Mouse (Mus musculus): ENCODE data around the gene Tom1.
A peak's percentile ranks its signal among the peaks of the same experiment; 100 is the strongest.

Tom1 gene

GRCm38 (mm10) chr8:75046303-75046702 is 12.8 kb downstream of the Tom1 start:
- peak; percentile 60 for DNase-seq

DNA sequence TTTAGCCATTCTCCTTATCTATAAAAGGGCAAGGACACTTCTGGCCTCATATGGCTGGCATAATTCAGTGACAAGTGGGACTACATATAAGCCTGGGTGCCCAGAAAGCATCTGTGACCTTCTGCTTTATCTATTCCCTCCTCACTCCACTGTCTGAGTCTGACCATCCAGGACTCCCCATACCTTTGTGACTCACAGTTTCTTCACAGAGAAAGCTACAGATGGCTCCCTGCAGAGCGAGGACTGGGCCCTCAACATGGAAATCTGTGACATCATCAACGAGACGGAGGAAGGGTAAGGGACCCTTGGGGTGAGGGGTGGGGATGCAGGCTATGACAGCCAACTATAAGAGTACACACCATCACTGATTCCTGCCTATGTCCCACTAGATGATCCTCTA is 14.3 kb downstream of the Tom1 start:
- no peak for DNase-seq

DNA sequence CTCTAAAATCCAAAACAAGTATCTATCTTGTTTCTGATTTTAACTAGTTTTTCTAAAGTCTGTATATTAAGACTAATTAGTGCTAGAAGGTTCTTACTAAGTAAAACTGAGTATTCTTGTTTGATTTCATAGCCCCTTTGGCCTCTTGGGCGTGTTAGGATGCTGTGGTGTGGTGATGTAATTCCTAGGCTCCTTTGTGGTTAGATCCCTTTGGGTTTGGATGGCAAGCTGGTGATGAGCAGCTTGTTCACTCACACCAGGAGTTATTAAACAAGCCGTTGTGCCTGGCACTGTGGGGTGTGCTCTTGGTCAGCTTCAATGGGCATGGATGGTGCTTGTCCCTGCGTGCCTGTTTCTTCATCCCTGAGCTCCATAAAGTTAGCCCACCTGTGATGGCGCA is 19.8 kb downstream of the Tom1 start:
- DNase-seq = no peak

- no peak for DNase-seq
These were observed 22.2 kb downstream of the Tom1 start for GRCm38 (mm10) chr8:75055673-75056072.

DNA sequence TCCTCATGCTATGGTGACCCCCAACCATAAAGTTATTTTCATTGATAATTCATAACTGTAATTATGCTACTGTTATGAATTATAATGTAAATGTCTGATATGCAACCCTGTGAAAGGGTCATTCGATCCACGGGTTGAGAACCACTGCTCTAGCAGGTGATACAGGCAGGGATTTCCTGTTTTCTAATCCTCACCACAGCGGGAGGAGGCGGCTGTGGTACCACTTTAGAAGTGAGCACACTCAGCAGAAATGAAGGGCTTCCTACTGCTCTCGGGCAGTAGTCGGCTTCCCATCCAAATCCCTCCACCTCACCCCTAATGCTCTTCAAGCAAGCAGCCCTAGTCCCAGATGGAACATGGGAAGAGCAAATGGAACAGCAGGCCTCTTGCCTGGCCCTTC is 26.5 kb downstream of the Tom1 start:
- DNase-seq = no peak

DNA sequence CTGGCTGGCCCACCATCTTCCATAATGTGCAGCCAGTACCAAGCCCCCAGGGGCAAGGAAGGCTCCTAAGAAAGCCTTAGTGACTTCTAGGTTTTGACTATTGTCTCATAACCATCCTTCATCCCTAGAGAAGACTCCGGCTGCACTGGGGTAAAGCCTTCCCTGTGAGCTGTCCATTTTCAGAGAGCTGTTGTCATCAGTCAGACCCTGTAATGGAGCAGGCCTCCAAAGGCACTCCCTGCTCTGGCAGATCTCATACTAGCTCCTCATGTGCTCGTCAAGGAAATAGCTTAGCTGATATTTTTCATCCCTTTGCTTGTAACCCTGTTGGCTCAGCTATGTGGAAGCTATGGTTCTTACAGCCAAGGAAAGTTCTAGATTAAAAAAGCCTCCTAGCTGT is 27.3 kb downstream of the Tom1 start:
- DNase-seq = no peak

GRCm38 (mm10) chr8:75063290-75063689 is 29.8 kb downstream of the Tom1 start:
- no peak for DNase-seq

DNA sequence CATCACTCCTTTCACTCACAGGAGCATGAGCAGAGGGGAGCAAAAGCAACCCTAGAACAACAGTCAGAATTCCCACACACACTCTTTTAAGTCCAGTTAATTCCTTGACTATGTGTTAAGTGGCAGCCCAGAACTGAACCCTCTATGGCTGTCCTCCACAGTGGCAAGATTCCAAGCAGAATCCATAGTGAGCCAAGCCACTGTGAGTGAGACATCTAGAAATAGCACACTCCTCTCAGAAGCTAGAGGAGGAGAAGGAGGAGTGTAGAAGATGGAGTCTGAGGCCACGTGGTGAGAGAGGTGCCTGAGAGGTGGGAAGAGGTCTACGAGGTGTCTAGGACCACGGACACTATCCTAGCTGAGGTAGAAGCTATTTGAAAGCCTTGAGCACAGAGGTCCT is 31.3 kb downstream of the Tom1 start:
- DNase-seq = no peak

DNA sequence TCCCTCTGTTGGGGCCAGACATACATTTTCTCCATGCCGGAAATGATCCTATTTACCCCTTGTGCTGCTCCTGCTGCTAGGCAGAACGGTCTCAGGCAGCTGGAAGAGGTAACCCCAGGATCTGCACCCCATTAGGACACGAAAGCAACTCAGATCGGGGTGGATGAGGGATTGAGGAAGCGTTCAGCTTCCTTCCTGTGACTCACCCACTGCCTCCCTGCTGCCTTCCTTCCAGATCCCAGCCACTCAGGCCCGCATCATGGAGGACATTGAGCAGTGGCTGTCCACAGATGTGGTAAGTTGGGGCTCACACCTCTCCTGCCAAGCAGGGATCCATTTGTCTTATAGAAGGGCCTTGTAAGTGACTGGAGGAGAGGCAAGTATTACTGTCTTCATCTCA is 33.8 kb downstream of the Tom1 start:
- no peak for DNase-seq

DNA sequence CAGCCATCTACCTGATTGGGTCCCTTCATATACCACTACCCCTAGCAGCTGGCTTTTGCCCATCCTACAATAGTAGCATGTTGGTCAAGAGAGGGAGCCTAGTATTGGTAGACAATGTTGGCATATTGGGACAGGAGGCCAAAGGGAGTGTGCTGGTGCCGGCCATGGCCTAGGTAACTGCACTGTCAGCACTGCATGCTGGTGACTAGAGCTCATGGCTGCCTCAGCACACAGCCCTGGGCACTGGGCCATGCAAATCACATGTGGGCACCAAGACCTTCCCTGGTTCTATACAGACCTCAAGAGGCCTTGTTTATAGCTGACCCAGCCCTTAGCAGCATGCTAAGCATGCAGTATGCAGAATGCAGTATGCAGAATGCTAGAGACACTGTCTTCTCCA is 36.8 kb downstream of the Tom1 start:
- no peak for DNase-seq

GRCm38 (mm10) chr8:75071627-75072346 is 38.3 kb downstream of the Tom1 start:
- DNase-seq = peak; percentile 79

DNA sequence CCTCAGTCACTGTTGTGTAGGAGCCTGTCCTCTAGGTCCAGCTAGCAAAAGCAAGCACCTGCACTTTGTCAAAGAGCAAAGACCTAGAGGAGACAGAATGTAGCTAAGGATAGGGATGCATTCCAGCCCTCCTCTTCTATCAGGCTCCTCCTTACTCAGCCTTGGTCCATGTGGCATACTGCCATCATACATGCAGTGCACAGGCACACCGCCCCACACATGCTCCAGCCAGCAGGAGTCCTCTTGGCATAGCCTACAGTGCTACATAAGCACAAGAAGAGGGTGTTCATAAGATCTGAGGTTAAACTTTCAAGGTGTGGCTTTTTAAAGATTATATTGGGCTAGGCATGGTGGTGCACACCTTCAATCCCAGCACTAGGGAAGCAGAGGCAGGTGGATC is 41.4 kb downstream of the Tom1 start:
- no peak for DNase-seq

DNA sequence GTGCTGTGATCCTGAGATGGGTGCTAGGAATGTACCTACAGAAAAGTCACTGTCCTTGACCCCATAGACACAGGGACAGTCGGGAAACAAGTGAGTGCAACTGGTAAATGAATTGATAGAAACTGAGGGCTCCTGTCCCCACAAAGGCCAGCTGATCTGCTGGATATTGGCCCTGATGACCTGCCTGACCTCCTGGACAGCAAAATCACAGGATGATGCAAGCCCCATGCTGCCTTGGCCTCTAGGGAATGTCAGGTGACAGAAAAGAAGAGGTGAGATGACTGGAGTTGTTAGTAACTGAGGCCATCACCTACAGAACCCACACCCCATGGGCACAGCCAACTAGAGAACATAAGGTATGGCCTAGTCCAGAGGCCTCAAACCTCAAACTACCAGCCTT is 44.7 kb downstream of the Tom1 start:
- no peak for DNase-seq

DNA sequence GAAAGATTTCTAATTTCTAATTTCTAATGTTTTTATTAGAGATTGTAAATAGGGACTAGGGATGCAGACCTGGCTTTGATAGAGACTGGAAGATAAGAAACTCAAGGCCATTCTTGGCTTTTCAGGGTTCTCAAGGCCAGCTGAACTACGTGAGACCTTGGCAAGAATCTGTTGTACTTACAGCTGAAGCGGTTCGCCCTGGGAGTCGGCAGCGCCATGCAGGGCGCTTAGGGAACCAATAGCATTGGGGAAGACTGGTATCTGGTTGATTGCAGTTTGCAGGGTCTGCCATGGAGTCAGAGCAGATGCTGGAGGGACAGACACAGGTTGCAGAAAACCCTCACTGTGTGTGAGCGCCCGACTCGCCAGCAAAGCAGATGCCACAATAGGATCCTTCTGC is 45.3 kb downstream of the Tom1 start:
- no peak for DNase-seq

DNA sequence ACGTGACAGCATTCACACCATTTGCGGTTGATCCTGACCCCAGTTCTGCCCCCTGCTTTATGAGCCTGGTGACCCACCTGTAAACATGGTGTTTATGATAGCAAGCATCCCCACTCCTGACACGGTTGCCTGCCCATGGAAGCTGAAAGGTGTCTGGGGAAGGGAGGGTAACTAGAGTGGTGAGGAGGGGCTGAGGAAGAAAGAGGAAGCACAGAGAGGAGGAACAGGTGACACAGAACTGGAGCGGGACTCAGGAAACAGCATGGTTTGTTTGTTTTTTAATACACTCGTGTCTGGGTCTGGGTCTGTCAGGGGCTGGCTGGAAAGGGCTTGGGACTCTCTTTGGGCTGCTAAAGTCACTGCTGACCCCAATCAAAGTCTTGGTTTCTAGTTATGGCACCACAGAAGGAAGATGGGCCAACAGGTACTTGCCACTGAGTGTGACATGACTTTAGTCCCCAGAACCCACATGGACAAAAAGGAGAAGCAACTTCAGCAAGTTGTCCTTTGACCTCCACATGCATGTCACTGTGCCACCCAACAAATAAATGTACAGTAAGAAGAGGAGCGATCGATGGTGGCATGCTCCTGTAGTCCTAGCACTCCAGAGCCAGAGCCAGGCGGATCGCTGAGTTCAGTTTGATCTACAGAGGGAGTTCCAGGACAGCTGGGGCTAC is 48.0 kb downstream of the Tom1 start:
- DNase-seq = no peak

DNA sequence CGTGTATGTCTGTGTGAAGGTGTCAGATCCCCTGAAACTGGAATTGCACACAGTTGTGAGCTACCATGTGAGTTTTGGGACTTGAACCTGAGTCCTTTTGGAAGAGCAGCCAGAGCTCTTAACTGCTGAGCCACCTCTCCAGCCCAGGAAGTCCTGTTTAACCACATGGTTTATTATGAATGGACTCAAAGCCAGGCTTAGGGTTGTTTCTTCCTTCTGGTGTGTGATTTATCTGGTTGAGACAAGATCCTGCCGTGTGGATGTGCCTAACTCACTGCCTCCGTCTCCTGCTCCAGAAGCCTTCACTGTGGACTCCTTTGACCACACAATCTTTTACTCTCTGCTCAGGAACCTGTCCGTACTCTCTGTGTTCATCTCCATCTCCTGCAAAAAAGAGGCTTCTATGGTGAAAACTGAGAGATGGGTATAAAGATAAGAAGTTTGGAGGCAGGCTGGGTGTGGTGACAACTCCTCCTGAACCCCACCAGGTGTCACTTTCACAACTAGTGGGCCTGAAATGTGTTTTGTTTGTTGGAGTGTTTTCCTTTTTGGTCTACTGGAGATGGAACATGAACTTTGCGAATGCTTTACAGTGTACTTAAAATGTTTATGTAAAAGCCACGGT is 48.8 kb downstream of the Tom1 start:
- DNase-seq = no peak

GRCm38 (mm10) chr8:75083846-75084245 is 50.3 kb downstream of the Tom1 start:
- peak; percentile 78 for DNase-seq

- DNase-seq = no peak
These were observed 51.0 kb downstream of the Tom1 start for GRCm38 (mm10) chr8:75084382-75085064.

DNA sequence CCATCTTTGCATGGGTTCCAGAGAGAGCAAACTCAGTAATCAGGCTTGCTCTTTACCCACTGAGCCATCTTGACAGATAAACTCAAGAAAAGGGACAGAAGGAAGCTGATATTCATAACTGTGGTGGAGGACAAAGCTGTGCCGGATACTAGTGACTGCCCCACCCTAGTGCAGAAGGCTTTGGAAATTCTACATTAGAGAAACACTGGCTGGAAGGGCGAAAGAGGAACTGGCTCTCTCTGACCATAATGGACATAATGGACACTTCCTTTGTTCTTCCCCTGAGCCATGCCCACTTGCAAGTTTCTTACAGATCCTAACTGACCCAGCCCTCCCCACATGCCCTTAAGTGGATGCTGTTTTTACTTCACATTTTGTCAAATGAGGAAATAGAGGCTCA is 52.5 kb downstream of the Tom1 start:
- no peak for DNase-seq

DNA sequence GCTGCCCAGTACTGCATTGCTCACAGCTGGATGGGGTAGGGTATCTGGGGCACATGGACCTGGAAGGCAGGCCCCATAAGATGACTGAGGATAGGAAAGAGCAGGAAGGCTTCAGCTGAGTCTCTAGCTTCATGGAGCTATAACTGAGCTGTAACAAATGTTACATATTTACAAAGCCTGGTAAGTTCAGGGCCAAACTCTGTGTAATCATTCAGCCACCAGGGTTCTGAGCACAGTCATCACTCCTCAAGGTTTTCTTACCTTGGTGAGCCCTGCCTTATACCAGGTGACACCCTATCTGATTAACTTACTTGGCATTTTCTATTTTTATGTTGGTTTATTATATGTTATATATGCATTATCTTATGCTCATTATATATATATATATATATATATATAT is 53.6 kb downstream of the Tom1 start:
- no peak for DNase-seq

GRCm38 (mm10) chr8:75088989-75089881 is 55.7 kb downstream of the Tom1 start:
- DNase-seq = no peak

GRCm38 (mm10) chr8:75090781-75091365 is 57.4 kb downstream of the Tom1 start:
- no peak for DNase-seq
